Mouse (Mus musculus) heart, postnatal 0 days (tissue): ENCODE measurements around the gene Rhbdl1.
"Not testable (repeated sequence)": the region's sequence is repeated elsewhere in the genome, so short reads cannot be mapped to it uniquely, and the experiment has no call there.

Source experiments
- CTCF ChIP-seq: IDR thresholded peaks from 2 replicates; pipeline ENCODE4 v1.5.1; 2016; ENCODE audit warnings: antibody characterized with exemption, control low read depth, low read depth
- EP300 ChIP-seq: IDR thresholded peaks from 2 replicates; pipeline ENCODE4 v1.6.1; 2016; ENCODE audit warnings: antibody characterized with exemption, low read depth

DNA sequence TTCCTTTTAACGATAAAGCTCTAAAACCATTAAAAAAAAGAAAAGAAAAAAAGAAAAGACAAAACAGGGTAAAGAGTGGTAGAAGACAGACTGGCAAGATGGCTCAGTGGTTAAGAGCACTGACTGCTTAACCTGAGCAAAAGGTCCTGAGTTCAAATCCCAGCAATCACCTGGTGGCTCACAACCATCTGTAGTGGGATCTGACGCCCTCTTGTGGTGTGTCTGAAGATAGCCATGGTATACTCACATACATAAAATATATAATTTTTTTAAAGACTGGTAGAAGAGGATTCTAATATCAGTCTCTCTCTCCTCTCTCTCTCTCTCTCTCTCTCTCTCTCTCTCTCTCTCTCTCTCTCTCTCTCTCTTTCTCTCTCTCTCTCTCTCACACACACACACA lies 29.6 kb downstream of the Rhbdl1 start:
- TF ChIP-seq CTCF, EP300: not testable (repeated sequence)
